Mouse (Mus musculus): ENCODE measurements around the gene Olfr535. TPM values are rescaled to one million over a fixed set of nuclear protein-coding genes. Genes with fewer than 3 reads are reported as not detected.

The Olfr535 gene
- polyA plus RNA-seq, 1 experiment: not detected

- TF ChIP-seq POLR2A (IDR thresholded peaks at IDR 0.05; ENCODE audit: borderline replicate concordance, control insufficient read depth, low read depth, low read length): no peak
- no peak for TF ChIP-seq CTCF (IDR thresholded peaks at IDR 0.05; ENCODE audit: control insufficient read depth, insufficient read depth, low read length)
- H3K27ac ChIP-seq (ENCODE audit: control insufficient read depth, insufficient read depth, low read depth, low read length, poor library complexity): no peak overlapping the region
- no peak overlapping the region for H3K4me3 ChIP-seq (replicated peaks; ENCODE audit: control insufficient read depth, low read depth, low read length)
- no peaks in the 10 kb centered on the region for H3K4me1 ChIP-seq (ENCODE audit: control insufficient read depth, insufficient read depth, low read length)
- WGBS: 68% methylated on average over 2 of the region's 2 CpGs
These were observed 55.7 kb downstream of the Olfr535 start for GRCm38 (mm10) chr7:140539746-140540145.

Other genes with a start within 250 kb of the Olfr535 start
- gene 5830411N06Rik, start 236.9 kb upstream of the Olfr535 start, polyA plus RNA-seq (2011; ENCODE audit: insufficient read depth, insufficient read length, low replicate concordance, missing spikeins): 0.47 and 1.2 TPM in 2 replicates
- not detected in 2 replicates for gene Olfr525, start 163.4 kb upstream of the Olfr535 start, polyA plus RNA-seq (2011; ENCODE audit: insufficient read depth, insufficient read length, low replicate concordance, missing spikeins)
- gene Olfr527, start 150.2 kb upstream of the Olfr535 start, polyA plus RNA-seq (2011; ENCODE audit: insufficient read depth, insufficient read length, low replicate concordance, missing spikeins): not detected in 2 replicates
- not detected in 2 replicates for gene Olfr60, start 122.5 kb upstream of the Olfr535 start, polyA plus RNA-seq (2011; ENCODE audit: insufficient read depth, insufficient read length, low replicate concordance, missing spikeins)
- gene Olfr530, start 107.9 kb upstream of the Olfr535 start, polyA plus RNA-seq (2011; ENCODE audit: insufficient read depth, insufficient read length, low replicate concordance, missing spikeins): not detected in 2 replicates
- gene Olfr531, start 81.3 kb upstream of the Olfr535 start, polyA plus RNA-seq (2011; ENCODE audit: insufficient read depth, insufficient read length, low replicate concordance, missing spikeins): not detected in 2 replicates
- gene Olfr532, start 62.6 kb upstream of the Olfr535 start, polyA plus RNA-seq (2011; ENCODE audit: insufficient read depth, insufficient read length, low replicate concordance, missing spikeins): 0.25 and 1.2 TPM in 2 replicates
- gene Olfr533, start 20.8 kb upstream of the Olfr535 start, polyA plus RNA-seq (2011; ENCODE audit: insufficient read depth, insufficient read length, low replicate concordance, missing spikeins): not detected in 2 replicates
- gene Olfr536, start 23.2 kb downstream of the Olfr535 start, polyA plus RNA-seq (2011; ENCODE audit: insufficient read depth, insufficient read length, low replicate concordance, missing spikeins): not detected in 2 replicates
- not detected in 2 replicates for gene Olfr538, start 83.7 kb downstream of the Olfr535 start, polyA plus RNA-seq (2011; ENCODE audit: insufficient read depth, insufficient read length, low replicate concordance, missing spikeins)
- 0.25 TPM in 1 of 2 replicates, not detected in the other for gene Olfr46, start 117.1 kb downstream of the Olfr535 start, polyA plus RNA-seq (2011; ENCODE audit: insufficient read depth, insufficient read length, low replicate concordance, missing spikeins)
- gene Olfr61, start 144.8 kb downstream of the Olfr535 start, polyA plus RNA-seq (2011; ENCODE audit: insufficient read depth, insufficient read length, low replicate concordance, missing spikeins): not detected in 2 replicates
- not detected in 2 replicates for gene Olfr53, start 162.2 kb downstream of the Olfr535 start, polyA plus RNA-seq (2011; ENCODE audit: insufficient read depth, insufficient read length, low replicate concordance, missing spikeins)
- gene Olfr539, start 175.7 kb downstream of the Olfr535 start, polyA plus RNA-seq (2011; ENCODE audit: insufficient read depth, insufficient read length, low replicate concordance, missing spikeins): not detected in 2 replicates
- 0.32 TPM in 1 of 2 replicates, not detected in the other for gene Olfr45, start 197.7 kb downstream of the Olfr535 start, polyA plus RNA-seq (2011; ENCODE audit: insufficient read depth, insufficient read length, low replicate concordance, missing spikeins)
- gene Olfr541, start 213.1 kb downstream of the Olfr535 start, polyA plus RNA-seq (2011; ENCODE audit: insufficient read depth, insufficient read length, low replicate concordance, missing spikeins): not detected in 2 replicates

Measured in bone marrow, adult 2 months (tissue).